Mouse (Mus musculus) c-Kit-positive CD71-positive TER-119-positive erythroid progenitor cells, embryonic 14.5 days (primary cell): ENCODE data around the gene Prr36.

Source experiments
- DNase-seq: peaks from one replicate; pipeline ENCODE4 v3.0.0-alpha.2; 2013; ENCODE audit warnings: low spot score

Gene Prr36

DNA sequence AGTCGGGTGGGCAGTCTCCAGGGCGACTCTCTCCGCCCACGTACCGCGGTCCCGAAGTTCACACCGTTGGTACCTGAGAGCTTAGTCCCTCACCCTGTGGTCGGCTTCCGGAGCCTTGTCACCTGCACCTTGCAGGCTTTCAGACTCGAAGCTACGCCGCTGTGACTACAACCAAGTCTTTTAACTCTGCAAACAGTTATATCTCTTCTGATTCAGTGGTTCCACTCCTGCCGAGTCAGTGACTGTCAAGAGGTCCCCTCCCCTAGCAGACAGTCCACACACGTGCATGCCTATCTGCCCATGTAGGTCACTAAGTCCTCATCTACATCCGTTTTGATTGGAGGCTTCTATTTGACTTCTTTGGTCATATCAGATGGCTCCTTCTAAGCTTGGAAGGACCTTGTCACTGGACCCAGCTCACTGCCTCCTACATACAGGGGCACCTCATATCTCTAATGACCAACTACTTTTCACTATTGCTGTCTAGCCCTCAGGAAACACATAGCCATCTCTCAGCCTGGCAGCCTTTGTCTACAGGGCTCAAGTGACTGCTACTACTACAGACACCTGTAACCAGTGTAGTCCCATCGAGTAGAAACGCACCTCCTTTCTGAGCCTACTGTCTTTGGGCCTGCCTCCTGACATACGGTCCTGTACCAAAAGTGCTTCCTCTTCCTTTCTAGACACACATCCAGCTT, 22.1 kb upstream of the Prr36 start:
- no peak for DNase-seq

DNA sequence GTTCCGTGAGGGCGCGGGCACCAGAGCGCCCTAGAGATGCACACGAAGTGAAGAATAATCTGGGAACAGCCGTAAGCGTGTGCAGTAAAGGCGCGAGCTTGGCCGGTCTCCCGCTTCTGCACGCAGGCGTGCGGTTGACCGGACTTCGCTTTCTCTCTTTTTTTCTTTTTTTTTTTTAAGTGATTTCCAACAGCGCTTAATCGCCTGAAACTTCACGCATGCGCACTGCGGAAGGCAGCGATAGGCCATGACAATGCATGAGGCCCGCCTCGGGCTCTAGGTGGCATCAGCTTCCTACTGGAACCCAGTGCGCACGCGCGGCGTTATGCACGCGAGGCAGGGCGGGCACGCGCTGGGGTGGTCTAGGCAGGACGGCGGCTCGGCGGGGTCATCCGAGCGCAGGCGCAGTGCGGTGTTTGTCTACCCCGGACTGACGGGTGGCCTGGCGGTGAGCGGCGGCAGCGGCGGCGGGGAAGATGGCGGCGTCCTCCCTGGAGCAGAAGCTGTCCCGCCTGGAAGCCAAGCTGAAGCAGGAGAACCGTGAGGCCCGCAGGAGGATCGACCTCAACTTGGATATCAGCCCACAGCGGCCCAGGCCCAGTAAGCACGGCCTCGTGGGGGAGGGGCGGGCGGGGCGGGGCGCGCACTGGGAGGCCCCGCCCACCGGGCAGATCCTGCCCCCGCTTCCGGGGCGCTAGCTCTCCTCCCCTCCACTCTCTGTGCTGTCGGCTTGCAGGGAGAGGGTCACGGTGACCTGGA, 21.4 kb upstream of the Prr36 start, which contains the start of the genes Map2k7 and Gm49320:
TSS of gene Map2k7 (plus strand) at position 307 of the 759 bp plus-strand sequence.
TSS of gene Gm49320 (plus strand) at position 432 of the 759 bp plus-strand sequence.
- DNase-seq, result peak; percentile 98

DNA sequence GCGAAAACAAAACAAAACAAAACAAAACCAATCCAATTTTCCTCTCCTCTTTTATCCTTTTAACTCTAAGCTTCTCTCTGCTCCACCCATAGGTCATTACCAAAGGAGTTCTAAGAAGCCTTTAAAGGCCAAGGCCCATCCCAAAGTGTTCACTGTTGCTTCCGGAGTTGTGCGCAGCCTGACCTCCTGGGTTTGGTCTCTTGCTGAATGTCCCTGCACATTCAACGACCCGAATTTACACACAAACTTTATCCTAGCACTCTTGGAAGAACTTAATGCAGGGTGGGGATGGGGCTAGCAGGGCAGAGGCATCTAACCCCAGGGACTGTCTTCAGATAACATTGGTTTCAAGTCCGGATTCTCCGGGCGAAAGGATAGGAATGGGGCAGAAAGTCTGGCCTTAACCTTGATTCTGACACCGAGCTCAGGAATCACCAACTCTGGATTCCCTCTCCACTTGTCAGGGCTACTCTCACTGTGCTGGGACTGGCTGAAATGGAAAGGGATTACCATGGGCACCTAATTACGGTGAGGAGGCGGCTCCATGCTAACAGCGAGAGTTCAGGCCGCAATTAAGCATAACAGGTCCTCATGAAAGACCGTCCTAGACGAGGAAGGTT, 20.7 kb upstream of the Prr36 start:
- peak; percentile 45 for DNase-seq

DNA sequence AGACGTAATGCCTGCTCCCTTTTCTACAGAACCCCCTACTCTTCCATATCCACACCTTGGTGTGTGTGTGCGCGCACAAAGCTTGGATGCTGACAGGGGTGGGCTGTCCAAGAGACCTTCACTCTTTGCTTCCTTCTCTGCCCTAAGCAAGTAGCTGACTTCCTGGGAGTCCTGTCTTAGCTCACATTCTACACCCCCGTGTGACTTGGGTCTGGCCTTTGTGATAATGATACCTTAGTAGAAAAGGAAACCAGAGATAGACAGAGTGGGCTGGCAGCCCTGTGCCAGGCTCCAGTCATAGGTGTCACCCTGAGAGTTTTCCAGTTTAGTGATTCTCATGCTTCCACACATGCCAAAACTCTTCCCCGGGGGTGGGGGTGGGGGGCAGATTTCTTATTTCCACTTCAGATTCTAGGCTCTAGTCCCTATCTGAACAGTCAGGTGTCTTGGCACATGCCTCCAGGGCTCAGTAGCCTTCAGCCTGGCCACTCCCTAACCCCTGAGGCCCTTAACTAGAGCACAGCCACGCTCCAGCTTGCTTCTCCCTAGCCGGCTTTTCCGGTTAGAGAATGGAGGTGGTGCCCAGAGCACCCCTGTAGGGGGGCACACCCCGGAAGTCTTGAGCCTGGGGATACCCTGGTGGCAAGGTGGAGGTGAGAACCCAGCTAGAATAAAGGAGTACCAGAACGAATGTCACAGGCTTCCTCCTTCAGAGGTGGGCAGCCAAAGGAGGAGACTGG, 13.5 kb upstream of the Prr36 start:
- DNase-seq, result no peak

DNA sequence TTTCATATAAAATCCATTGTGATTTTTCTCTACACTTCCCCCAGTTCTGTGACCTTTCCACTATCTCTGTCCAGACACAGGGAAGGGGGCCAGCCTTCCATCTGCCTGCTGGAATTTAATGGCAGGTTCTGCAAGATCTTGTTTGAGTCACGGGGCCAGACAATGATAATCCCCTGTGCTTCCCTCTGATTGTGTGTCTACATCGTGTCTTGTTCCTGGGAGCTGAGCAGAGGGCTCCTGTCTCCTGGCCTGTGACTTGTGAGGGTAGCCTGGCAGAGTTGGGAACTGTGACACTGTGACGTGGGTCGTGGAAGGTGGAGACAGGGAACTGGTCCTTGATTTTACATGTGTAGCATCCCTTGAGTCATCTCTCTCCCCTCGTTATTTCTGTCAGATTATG, 12.5 kb upstream of the Prr36 start:
- no peak for DNase-seq

DNA sequence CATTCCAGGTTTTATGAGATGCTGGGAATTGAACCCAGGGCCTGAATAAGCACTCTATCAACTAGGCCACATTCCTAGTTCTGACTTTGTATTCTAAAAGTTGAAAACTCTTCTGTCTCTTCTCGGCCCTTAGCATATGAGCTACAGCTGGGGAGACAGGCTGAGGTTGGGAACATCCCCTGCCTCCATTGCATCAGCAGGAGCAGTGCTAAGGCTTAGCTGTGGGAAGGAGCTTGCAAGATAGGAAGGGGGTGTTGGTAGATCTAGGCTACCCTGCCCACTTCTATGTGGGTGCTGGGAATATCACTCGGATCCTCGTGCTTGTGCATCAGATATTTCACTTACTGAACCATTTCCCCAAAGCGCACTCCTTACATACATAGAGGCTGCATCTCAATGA, 10.7 kb upstream of the Prr36 start:
- no peak for DNase-seq

DNA sequence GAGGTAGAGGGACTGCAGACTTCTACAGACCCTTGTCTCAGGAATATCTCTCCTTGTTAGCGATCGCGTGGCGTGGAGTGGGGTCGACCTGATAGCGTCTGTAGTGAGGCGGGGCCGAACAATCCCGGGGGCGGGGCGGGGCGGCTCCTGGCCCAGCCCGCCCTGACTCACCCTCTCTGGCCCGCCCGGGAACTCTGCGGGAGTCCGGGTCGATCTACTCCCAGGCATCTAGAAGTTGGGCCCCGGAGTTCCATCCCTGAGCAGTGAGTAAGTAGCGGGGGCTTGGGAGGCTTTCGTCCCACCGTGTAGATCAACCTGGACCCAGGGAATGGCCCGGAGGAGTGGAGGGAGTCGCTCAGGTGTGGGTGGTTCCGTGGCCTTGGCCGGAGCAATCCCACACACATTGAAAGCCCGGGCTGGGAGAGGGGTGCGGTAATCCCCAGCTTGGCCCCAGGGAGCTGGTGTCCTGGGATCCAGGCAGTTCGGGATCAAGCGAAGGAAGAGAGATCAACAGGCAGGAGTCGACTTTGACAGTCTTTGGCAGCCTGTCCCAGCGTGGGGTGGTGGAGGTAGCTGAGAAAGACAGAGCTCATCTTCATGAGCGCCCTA, 9.6 kb upstream of the Prr36 start, which contains the start of gene Lrrc8e:
TSS of gene Lrrc8e (plus strand) at position 89 of the 609 bp plus-strand sequence.
- no peak for DNase-seq

DNA sequence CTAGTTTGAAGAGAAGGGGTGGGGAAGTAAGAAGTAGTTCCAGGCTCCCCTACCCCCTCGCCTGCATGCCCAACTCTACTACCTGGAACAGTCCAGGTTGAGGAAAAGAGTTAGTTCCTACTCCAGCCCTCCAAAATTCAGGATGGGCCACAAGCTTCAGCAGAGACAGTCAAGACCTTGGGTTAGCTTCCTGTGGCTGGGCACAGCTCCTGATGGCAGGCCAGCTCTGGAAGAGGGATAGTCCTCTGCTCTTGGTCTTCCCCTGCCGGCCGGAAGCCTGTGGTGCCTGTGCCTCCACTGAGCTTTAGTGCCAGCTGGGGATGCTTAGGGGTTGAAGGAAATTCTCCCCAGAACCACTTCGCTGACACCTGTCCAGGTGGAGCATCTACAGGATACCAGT, 9.1 kb upstream of the Prr36 start:
- DNase-seq, result no peak

DNA sequence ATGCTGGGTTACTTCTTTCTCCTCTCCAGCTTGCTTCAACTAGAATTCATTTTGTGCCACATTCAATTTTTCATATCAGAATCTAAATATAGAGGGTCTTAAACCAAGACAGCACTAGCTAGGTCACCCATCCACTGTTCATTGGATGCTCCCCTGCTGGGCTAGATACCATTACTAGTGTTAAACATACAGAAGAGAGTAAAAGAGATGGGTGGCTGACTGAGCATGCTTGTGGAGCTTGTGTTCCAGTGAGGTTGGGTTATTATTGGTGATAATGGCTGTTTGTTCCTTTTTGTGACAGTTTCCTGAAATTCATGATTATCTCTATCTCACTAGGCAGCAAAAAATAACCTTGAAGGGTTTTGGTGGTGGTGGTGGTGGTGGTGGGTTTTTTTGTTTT, 4.8 kb upstream of the Prr36 start:
- no peak for DNase-seq

DNA sequence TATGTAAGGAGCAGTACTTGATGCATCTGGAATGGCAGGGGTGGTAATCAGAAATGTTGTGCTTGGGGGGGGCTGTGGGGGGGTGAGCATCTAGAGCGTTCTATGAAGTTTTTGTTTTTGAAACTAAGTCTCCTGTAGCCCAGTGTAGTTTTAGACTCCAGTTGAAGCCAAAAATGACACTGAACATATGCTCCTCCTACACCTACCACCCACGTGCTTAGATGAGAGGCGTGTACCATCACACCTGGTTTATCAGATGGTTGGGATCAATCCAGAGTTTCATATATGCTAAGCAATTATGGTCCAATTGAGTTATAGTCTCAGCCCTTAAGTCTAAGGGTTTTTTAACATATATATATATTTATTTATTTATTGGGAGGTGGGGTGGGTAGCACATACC, 2.4 kb upstream of the Prr36 start:
- no peak for DNase-seq

DNA sequence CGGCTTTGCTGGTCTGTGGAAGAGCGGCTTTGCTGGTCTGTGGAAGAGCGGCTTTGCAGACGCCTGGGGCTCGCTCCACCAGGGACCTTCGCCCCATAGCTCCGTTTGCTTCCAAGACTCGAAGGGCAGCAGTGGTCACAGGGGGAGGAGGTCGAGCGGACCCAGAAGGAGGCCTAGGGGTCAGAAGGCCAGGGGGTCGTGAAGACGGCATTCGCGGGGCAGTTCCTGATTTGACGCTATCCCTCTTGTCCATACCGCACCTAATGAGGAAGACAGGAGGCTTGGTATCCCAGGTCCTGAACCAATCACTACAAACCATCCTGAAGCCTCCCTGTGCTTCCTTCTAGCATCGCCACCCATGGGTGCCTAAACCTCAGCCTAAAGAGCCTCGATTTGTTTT, 963 bp downstream of the Prr36 start:
- DNase-seq, result no peak

DNA sequence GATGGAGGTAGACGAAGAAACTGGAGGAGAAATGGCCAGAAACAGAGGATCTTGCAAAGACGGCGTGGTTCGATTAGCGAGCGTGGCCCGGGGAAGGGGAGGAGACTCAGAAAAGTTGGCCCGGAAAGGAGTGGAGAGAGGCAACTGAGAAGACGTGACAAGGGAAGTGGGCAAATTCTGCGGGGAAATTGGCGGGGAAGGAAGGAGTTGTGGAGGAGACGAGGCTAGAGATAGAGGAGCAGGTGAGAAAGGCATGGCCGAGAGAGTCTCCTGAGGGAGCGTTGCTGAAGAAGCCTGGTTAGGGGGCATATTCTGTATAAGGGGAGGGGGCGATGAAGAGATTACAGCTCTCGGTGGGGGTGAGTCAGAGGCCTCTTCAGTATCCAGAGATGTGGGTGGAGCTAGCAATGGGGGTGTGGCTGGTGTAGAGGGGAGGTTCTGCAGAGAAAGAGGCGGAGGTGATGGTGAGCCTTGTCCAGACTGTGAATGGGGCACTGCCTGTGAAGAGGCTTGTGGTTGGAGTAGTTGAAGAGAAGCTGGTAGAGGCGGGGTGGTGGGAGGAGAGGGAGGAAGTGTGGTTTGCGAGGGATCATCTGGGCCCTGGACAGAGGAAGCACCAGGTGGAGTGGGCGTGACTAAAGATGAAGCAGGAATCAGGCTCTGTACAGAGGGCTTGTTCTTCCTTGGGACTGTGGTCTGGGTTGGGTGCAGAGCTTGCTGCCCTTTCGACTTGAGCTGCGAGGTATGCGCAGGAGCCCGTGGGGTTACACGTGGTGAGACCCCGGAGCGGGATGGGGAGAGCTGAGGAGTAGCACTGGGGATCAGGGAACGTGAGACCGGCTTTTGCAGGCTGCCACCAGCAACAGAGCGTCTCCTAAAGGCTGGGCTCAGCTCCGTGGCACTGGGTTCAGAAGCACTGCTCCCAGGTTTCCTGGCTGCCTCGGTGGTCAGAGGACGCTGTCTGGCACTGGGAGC, 3.0 kb downstream of the Prr36 start:
- DNase-seq, result peak; percentile 48

DNA sequence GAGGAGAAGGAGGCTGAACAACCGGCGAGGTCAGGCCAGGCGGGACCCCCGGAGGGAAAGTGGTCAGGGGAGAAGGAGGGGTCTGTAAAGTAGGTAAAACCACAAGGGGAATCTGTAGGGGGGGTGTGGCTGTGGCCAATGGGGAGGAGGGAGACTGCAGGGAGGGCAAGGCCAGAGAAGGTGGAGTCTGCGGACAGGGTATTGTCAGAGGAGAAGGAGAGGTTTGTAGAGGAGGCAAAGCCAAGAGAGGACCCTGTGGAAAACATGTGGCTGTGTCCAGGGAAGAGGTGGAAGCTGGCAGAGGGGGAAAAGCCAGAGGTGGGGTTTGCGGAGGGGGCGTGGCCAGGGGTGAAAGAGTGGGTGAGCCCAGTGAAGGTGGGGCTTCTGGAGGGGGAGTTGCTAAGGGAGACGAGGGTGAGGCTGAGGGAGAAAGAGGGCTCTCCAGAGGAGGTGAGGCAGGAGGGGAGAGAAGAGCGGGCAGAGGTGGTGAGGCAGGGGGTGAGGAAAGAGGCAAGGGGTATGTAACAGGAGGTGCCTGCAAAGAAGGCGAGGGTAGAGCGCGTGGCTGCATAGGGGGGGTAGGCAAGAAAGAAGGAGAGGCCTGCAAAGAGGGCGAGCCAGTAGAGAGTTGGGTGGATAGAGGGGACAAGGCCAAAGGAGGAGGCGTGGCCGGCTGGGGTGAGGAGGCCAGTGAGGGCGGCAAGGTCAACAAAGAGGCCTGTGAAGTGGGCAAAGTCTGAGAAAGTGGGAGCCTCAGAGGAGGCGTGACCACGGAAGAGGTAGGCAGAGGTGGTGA, 3.9 kb downstream of the Prr36 start:
- DNase-seq, result no peak

DNA sequence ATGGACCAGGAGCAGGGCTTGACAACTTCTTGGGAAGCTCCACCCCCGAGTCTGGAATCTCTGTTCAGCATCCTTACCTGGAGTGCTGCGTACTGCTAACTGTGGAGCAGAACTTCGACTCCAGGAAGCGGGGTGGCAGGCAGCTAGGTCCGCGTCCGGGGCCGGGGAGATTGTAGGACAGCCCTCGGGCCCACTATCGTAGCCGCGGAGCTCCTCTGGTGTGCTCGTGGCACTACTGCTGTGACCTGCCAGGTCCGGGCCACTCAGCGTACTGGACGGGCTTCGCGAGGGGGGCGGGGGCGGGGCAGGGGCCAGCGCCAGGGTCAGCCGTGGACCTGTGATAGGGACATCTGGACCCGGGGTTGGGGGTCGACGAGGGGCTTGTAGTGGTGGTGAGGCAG, 4.5 kb downstream of the Prr36 start:
- DNase-seq, result no peak

DNA sequence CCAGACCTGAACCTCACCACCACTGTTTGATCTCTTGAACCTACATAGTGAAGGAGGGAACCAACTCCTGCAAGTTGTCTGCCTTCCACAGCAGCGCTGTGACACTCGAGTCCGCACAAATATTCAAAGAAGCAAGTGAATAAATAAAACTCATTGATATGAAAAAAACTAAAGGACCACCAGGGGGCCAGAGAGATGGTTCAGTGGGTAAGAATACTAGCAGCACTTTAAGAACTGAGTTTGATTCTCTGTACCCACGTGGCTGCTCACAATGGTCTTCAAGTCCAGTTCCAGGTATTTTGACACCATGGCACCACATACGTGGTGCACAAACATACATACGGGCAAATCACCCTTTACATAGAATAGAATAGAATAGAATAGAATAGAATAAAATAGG, 6.2 kb downstream of the Prr36 start:
- DNase-seq, result no peak

DNA sequence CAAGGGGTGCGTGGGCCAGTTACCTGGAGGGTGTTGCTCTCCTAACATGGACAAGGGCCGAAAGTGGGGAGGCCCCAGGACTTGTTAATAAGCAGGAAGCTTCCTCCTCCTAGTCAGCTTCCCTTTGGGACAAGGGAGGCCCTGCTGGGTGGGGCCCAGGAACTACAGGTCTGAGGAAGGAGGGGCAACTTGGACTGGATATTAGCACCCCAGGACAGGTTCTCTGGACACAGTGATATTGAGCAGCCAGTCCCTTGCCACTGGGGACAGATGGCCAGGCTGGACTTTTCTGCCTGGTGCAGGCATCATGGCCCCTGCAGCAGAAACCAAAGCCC, 10.3 kb downstream of the Prr36 start:
- DNase-seq, result no peak

DNA sequence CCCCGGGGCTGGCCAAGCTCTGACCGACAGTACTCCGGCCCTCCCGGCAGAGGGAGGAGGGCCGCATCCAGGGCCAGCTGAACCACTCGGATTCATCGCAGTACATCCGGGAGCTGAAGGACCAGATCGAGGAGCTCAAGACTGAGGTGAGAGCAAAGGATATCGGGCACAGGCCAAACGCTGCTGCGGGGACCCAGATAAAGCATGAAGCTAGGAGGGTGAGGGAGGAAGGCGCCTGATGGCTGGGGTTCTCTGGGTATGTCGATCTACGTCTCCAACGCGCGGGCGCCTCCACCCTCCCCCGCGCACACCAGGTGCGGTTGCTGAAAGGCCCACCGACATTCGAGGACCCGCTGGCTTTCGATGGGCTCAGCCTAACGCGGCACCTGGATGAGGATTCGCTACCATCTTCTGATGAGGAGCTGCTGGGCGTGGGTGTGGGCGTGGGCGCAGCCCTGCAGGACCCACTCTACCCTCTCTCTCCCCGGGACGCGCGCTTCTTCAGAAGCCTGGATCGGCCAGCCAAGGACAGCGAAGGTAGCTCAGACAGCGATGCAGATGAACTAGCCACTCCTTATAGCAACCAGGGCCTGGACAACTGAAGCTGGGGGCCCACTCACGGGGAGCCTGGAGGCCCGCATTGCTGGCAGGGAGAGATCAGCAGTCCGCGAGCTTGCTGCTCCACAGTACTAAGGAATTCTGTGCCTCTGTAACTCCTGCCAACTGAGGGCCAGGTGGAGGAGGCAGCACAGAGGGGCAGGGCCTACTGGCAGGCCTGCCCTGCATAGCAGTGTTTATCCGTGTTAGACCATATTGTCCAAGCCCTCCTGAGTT, 10.9 kb downstream of the Prr36 start:
- DNase-seq, result peak; percentile 38

DNA sequence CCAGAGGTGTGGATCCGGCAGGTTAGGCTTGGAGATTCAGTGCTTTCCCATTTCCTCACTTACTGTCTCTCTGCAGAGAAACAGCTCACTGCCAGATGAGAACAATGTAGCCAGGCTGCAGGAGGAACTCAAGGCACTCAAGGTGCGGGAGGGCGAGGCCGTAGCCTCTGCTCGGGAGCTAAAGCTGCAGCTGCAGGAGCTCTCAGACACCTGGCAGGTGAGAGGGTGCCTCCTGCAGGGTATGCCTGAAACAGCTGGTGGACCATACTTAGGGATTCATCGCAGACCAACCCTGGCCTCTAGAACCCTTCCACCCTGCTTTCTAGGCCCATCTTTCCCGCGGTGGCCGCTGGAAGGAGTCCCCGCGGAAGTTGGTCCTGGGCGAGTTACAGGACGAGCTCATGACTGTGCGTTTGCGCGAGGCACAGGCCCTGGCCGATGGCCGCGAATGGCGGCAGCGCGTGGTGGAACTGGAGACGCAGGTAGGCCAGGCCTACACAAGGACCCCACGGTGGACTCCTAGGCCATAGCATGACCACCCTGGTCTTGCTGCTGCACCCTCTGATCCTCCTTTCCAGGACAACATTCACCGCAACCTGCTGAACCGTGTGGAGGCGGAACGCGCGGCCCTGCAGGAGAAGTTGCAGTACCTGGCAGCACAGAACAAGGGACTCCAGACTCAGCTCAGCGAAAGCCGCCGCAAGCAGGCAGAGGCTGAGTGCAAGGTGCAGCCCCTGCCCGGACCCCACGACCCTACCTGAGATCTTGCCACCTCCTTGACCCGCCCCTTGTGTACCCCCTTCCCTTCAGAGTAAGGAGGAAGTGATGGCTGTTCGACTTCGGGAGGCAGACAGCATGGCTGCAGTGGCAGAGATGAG, 11.8 kb downstream of the Prr36 start:
- no peak for DNase-seq
